Mouse (Mus musculus) forebrain, postnatal 0 days (tissue): ENCODE data around the gene D430041D05Rik. TPM values are rescaled to one million over a fixed set of nuclear protein-coding genes. Genes with fewer than 3 reads are reported as not detected.
A peak's percentile ranks its signal among the peaks of the same experiment; 100 is the strongest.

Source experiments
- ATAC-seq: fragments of 200-750 bp; cut with Nextera tagmentation; 2 replicates; pipeline ENCODE4 v1.8.0; 2017; ENCODE audit warnings: mild to moderate bottlenecking, moderate library complexity
- DNase-seq: peaks from one replicate; pipeline ENCODE4 v3.0.0-alpha.2; 2015
- H3K27ac ChIP-seq: fragments of 300-500 bp; sonication (generic); 2 replicates; pipeline ENCODE4 v1.5.1; 2014; ENCODE audit warnings: low read depth, mild to moderate bottlenecking, antibody characterized with exemption, low read length, moderate library complexity, mixed read lengths
- H3K27me3 ChIP-seq: fragments of 300-500 bp; sonication (generic); 2 replicates; pipeline ENCODE4 v1.6.1; 2014; ENCODE audit warnings: mild to moderate bottlenecking, low read length, mixed read lengths; ENCODE audit not compliant: insufficient read depth
- H3K36me3 ChIP-seq: fragments of 300-500 bp; sonication (generic); 2 replicates; pipeline ENCODE4 v1.6.1; 2014; ENCODE audit warnings: mild to moderate bottlenecking, moderate library complexity; ENCODE audit not compliant: insufficient read depth
- H3K4me1 ChIP-seq: fragments of 300-500 bp; sonication (generic); 2 replicates; pipeline ENCODE4 v1.6.1; 2014; ENCODE audit warnings: antibody characterized with exemption; ENCODE audit not compliant: insufficient read depth
- H3K4me2 ChIP-seq: fragments of 300-500 bp; sonication (generic); 2 replicates; pipeline ENCODE4 v1.6.1; 2014; ENCODE audit warnings: low read depth, mild to moderate bottlenecking, moderate library complexity
- H3K4me3 ChIP-seq: fragments of 300-500 bp; sonication (generic); 2 replicates; pipeline ENCODE4 v1.5.1; 2014; ENCODE audit warnings: low read depth, low read length, mixed read lengths
- H3K9ac ChIP-seq: fragments of 300-500 bp; sonication (generic); 2 replicates; pipeline ENCODE4 v1.6.1; 2014; ENCODE audit warnings: mild to moderate bottlenecking
- H3K9me3 ChIP-seq: fragments of 300-500 bp; sonication (generic); 2 replicates; pipeline ENCODE4 v1.6.1; 2016; ENCODE audit warnings: low read length
- CTCF ChIP-seq: sonication (generic); IDR thresholded peaks from 2 replicates; pipeline ENCODE4 v1.5.1; 2016; ENCODE audit warnings: antibody characterized with exemption, control low read depth, low read depth
- WGBS: fragments of 180-500 bp; shearing (Covaris S2); extraction: QIAGEN DNeasy Blood & Tissue Kit; methylation state at CpG from one replicate; pipeline ENCODE4 v1.1.7; 2014; 5-methylcytosine and 5-hydroxymethylcytosine counted together
- polyA plus RNA-seq: library from polyadenylated mRNA; unstranded; fragments of >200 nt; fragmentation: Nextera tagmentation; extraction: Ambion mirVana; gene quantifications from 2 replicates; pipeline ENCODE4 v1.2.1, GENCODE M21; 2015
- total RNA-seq: library from RNA; depleted of rRNA; stranded (reverse); fragments of >200 nt; gene quantifications from 2 replicates; pipeline ENCODE4 v1.2.3, GENCODE M21; 2014

Gene D430041D05Rik
- total and polyA plus RNA-seq, 2 experiments from 2014 or later: 11.1 to 58.9 TPM

- WGBS: 48% methylated on average over 2 of the region's 2 CpGs
- Histone ChIP-seq H3K36me3 (no peaks in the 10 kb centered on the region), H3K4me2 (0 out of 2 replicates have a peak overlapping the region, but pooled peaks have one; percentile 10), H3K9me3 (no peaks in the 10 kb centered on the region), H3K4me1 (peaks cover 34% of the 10 kb centered on the region), H3K27me3 (no peaks in the 10 kb centered on the region), H3K4me3 (no peak overlapping the region), H3K27ac (peak overlapping the region; percentile 83), H3K9ac (no peak overlapping the region)
- TF ChIP-seq CTCF: no peak
- no peak for DNase-seq
- ATAC-seq: no peak
These were observed 92.6 kb downstream of the D430041D05Rik start for GRCm38 (mm10) chr2:104318259-104318658.

DNA sequence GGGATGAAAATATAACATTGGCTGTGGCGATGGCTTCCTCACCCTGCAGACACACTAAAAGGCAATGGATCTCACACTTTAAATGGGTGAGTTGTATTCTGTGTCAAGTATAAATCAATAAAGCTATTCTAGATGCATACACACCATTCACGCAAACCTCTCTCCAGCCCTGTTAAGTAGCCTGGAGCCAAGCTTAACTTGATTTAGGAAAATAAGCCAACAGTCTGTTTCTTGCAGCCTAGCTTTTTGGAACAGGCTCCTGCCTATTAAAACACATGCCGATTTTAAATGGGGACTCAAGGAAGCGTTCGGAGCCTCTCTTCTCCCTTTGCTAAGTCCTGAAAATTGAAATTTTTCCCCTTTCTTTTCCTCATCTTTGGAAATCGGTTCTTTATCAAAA lies 93.2 kb downstream of the D430041D05Rik start:
- H3K27ac ChIP-seq: peak overlapping the region; percentile 83
- peak; percentile 68 for DNase-seq
- peak; percentile 63 for ATAC-seq
- H3K4me2 ChIP-seq: peak overlapping the region; percentile 10; the same call in 1 of the 2 replicates
- no peaks in the 10 kb centered on the region for H3K9me3 ChIP-seq
- no peak for TF ChIP-seq CTCF
- H3K27me3 ChIP-seq: no peaks in the 10 kb centered on the region
- peaks cover 34% of the 10 kb centered on the region for H3K4me1 ChIP-seq
- no peaks in the 10 kb centered on the region for H3K36me3 ChIP-seq
- 34% methylated on average over 6 of the region's 6 CpGs for WGBS
- H3K9ac ChIP-seq: no peak overlapping the region
- H3K4me3 ChIP-seq: no peak overlapping the region

DNA sequence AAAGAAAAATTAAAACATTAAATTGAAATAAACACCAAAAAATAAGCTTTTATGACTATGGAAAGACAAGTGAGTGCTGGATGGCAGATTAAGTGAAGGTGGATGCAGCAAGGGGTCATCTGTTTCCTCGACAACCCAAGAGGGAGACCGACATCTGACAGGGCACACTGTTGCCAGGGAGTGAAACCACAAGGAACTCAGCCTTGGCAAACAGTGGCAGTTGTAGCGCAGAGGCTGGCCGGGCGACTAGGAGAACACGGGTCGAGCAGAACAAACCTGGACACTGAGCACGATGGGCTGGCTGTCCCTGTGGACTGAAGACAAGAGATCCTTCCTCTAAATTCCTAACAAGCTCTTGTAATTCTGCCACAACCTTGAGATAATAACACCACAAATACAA lies 94.3 kb downstream of the D430041D05Rik start:
- H3K9me3 ChIP-seq: no peaks in the 10 kb centered on the region
- ATAC-seq (no peak), DNase-seq (no peak)
- H3K9ac ChIP-seq: no peak overlapping the region
- no peaks in the 10 kb centered on the region for H3K36me3 ChIP-seq
- H3K4me1 ChIP-seq: peaks cover 32% of the 10 kb centered on the region
- 56% methylated on average over 8 of the region's 8 CpGs for WGBS
- H3K27ac ChIP-seq: 0 out of 2 replicates have a peak overlapping the region, but pooled peaks have one; percentile 83
- H3K4me2 ChIP-seq: no peak overlapping the region
- H3K4me3 ChIP-seq: no peak overlapping the region
- TF ChIP-seq CTCF: no peak
- no peaks in the 10 kb centered on the region for H3K27me3 ChIP-seq

GRCm38 (mm10) chr2:104313246-104313645 lies 97.6 kb downstream of the D430041D05Rik start:
- no peak for TF ChIP-seq CTCF
- Histone ChIP-seq H3K9me3 (no peaks in the 10 kb centered on the region), H3K27ac (no peak overlapping the region), H3K36me3 (no peaks in the 10 kb centered on the region), H3K9ac (no peak overlapping the region), H3K27me3 (no peaks in the 10 kb centered on the region), H3K4me3 (no peak overlapping the region), H3K4me2 (no peak overlapping the region), H3K4me1 (peaks cover 21% of the 10 kb centered on the region)
- ATAC-seq: no peak
- DNase-seq: no peak
- 77% methylated on average over 6 of the region's 6 CpGs for WGBS

DNA sequence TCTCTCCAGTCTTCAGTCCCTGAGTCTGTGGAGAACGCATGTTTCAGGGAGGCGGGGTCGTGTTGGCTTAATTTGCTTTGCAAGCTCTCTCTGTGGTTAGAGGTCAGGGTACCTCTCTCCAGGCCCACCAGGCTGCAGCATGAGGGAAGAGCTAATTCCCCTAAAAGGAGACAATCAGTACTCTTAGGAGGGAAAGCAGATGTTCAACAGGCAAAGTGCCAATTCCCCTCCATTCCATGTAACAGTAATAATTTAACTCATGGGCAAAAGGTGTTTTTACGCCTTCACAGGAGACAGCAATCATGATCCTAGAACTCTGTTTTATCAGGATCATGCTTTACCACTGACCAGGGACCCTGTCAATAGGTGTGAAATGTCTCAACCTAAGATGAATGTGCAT lies 103.7 kb downstream of the D430041D05Rik start:
- Histone ChIP-seq H3K4me3 (no peak overlapping the region), H3K27ac (no peak overlapping the region), H3K9me3 (no peaks in the 10 kb centered on the region), H3K27me3 (no peaks in the 10 kb centered on the region), H3K4me1 (peaks cover 11% of the 10 kb centered on the region; the same call in 1 of the 2 replicates), H3K9ac (no peak overlapping the region), H3K4me2 (no peak overlapping the region), H3K36me3 (no peaks in the 10 kb centered on the region)
- DNase-seq (no peak), ATAC-seq (no peak)
- WGBS: 69% methylated on average over 4 of the region's 4 CpGs
- TF ChIP-seq CTCF: no peak

- Histone ChIP-seq H3K36me3 (no peaks in the 10 kb centered on the region), H3K4me2 (no peak overlapping the region), H3K27ac (0 out of 2 replicates have a peak overlapping the region, but pooled peaks have one; percentile 1), H3K4me3 (no peak overlapping the region), H3K27me3 (no peaks in the 10 kb centered on the region), H3K9me3 (no peaks in the 10 kb centered on the region), H3K4me1 (peaks cover 11% of the 10 kb centered on the region; the same call in 1 of the 2 replicates), H3K9ac (no peak overlapping the region)
- peak; percentile 47 for DNase-seq
- 54% methylated on average over 5 of the region's 5 CpGs for WGBS
- ATAC-seq: peak; percentile 50
- TF ChIP-seq CTCF: no peak
These were observed 105.1 kb downstream of the D430041D05Rik start for GRCm38 (mm10) chr2:104305722-104306121.

DNA sequence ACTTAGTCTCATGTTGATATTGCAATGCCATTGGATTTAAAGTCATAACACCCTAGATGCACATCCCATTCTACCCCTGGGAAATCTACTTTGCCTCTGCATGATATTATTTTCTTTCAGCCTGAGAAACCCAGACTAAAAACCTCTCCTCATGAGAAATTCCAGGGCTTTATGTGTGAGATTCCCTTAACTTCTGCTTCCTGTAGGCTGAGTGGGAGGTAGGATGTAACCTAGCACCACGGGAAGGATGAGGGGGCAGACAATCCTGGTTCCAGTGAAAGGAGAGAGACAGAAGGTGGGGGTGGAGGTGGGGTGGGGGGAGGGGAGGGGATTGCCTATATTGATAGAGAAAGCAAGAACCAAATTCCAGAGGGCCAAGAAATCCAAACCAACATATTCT lies 110.9 kb downstream of the D430041D05Rik start:
- no peak overlapping the region for H3K4me3 ChIP-seq

More for the DNA sequence above, 110.9 kb downstream of the D430041D05Rik start:
- H3K4me2 ChIP-seq: no peak overlapping the region
- no peaks in the 10 kb centered on the region for H3K9me3 ChIP-seq
- H3K4me1 ChIP-seq: no peaks in the 10 kb centered on the region
- ATAC-seq (no peak), DNase-seq (no peak)
- H3K27me3 ChIP-seq: no peaks in the 10 kb centered on the region
- no peak overlapping the region for H3K9ac ChIP-seq
- H3K27ac ChIP-seq: no peak overlapping the region
- WGBS: 62% methylated on average over 1 of the region's 1 CpGs
- no peaks in the 10 kb centered on the region for H3K36me3 ChIP-seq
- TF ChIP-seq CTCF: no peak
